20 mouse cellular contexts compared by ENCODE assay signal in the genomic region with DNA sequence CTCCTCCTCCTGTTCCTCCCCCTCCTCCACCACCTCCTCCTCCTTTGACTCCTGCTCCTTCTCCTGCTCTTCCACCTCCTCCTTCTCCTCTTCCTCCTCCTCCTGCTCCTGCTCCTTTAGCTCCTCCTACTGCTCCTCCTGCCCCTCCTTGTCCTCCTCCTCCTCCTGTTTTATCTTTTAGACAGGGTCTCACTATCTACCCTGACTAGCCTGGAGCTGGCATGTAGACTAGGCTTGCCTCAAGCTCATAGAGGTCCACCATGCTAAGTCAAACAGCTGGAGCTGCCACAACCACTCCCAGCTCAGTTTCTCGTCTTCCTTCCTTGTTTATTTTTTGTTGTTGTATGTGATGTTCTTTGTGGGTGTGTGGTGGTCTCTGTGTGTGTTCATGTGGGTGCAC.
"Had no signal": no experiment of that assay in that cellular context is flagged by ENCODE, and none has a peak within 500 bp of the region (broad histone marks: within the 10 kb centered on the region; RNA-seq: fewer than 3 reads in every experiment).

No protein-coding gene starts in this region.

- H3K36me3 ChIP-seq: lung, embryonic 15.5 days; midbrain, embryonic 12.5 days; neural tube, embryonic 12.5 days; stomach, embryonic 15.5 days had no signal

- H3K4me3 ChIP-seq: lung, embryonic 15.5 days; midbrain, embryonic 12.5 days; neural tube, embryonic 12.5 days; stomach, embryonic 15.5 days had no signal

- DNase-seq: lung, adult 2 months; lung, postnatal 14 days; lung, postnatal 36 days; midbrain, embryonic 14.5 days; retina, postnatal 1 day; right cerebral cortex, adult 18-20 months; right cerebral cortex, postnatal 25 days; right cerebral cortex, postnatal 4 days; spleen, adult 18-20 months; thymus, adult 2 months; thymus, postnatal 25 days; thymus, postnatal 4 days had no signal

- ATAC-seq: lung, postnatal 0 days; midbrain, embryonic 16.5 days had no signal

- H3K9ac ChIP-seq: lung, embryonic 15.5 days; midbrain, embryonic 12.5 days; neural tube, embryonic 12.5 days; stomach, embryonic 15.5 days had no signal

- H3K27ac ChIP-seq: lung, embryonic 15.5 days; macrophage; midbrain, embryonic 12.5 days; neural tube, embryonic 12.5 days; stomach, embryonic 15.5 days; stomach, postnatal 0 days had no signal

- H3K27me3 ChIP-seq: lung, embryonic 15.5 days; stomach, embryonic 15.5 days had no signal

- H3K4me2 ChIP-seq: lung, embryonic 15.5 days; midbrain, embryonic 12.5 days; neural tube, embryonic 12.5 days; stomach, embryonic 15.5 days had no signal

- H3K9me3 ChIP-seq: lung, embryonic 15.5 days; midbrain, embryonic 12.5 days; neural tube, embryonic 12.5 days; stomach, embryonic 15.5 days had no signal
